Mouse (Mus musculus): ENCODE measurements around the gene Kif17.
A peak's percentile ranks its signal among the peaks of the same experiment; 100 is the strongest.
"Not testable (repeated sequence)": the region's sequence is repeated elsewhere in the genome, so short reads cannot be mapped to it uniquely, and the experiment has no call there.

The Kif17 gene

DNA sequence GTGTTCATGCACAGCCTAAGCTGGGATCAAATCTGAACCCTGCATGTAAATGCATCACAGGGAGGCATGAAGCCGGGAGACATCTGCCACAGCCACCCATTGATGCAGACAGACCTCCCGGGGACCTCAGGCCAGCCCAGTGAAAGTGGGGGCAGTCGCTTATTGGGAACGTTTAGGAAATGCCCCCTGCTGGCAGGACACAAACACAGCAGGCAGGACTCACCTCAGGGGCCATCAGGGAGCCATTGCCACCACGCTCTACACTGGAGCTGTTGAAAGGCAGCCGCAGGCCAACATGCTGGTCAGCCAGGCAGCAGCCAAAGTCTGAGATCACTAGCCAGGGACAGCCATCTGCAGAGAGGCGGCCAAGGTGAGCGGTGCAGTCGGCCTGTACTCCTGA is 65.5 kb downstream of the Kif17 start:
- DNase-seq = no peak

DNA sequence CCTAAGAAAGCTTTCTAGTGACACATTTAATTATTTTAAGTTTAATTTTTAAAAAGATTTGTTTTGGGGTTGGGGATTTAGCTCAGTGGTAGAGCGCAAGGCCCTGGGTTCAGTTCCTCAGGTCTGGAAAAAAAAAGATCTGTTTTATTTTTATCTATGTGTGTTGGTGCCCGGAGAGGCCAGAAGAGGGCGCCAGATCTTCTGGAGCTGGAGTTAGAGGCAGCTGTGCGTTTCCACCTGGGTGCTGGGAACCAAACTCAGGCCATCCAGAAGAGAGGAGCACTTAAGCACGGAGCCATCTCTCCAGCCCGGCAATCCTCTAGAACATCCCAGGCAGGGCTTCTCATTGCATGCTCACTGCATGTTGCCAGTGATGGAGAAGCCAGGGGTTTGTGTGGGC is 66.1 kb downstream of the Kif17 start:
- DNase-seq = no peak

DNA sequence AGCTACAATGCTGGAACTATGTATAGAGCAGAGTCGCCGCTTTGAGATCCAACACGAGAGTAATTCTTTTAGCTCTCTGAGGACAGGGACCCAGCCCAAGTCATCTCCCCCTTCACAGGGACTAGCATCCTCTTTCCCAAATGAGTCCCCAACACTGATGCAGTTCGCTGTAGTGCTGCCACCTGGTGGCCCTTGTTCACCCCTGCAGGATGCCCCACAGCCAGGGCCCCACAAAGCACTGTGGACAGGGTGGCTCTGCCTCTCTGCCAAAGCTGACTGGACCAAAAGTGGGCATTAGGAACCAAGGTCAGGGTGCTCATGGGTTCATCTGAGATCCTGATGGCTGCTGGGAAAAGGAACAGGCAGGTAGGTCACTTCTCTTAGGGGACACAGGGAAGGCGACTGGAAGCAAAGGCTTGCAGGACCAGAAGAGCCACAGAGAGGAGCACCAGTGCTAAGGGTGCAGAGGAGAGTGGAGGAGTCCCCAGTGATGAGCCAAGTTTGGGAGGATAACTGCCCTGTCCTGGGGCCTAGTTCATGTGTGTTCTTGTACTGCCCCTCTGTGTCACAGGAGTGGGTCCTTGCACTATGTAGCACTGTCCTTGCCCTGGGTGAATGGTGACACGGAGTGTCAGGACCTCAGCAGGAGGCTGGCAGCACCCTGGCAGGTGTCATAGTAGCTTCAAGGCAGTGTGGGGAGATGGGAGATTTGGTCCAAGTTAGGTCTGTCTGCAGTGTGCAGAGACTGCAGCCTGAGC is 68.5 kb downstream of the Kif17 start:
- DNase-seq = peak; percentile 68 to 74

DNA sequence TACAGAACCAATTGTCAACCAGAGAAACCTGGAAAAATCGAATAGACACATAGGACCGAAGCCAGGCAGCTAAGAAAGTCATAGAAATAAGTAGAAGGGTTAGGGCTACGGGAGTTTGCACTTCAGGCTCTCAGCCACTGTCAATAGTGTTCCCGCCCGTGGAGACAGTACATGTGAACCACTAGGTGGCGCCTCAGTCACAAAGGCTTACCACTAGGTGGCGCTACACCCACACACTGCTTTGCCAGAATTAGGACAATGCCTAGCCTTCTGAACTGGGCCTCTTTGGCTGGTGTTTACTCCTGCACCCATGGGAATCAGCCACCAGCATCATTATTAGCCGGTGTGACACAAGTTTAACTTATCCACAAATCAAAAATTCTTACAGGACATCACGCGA is 69.3 kb downstream of the Kif17 start:
- DNase-seq = peak; percentile 80 to 92

DNA sequence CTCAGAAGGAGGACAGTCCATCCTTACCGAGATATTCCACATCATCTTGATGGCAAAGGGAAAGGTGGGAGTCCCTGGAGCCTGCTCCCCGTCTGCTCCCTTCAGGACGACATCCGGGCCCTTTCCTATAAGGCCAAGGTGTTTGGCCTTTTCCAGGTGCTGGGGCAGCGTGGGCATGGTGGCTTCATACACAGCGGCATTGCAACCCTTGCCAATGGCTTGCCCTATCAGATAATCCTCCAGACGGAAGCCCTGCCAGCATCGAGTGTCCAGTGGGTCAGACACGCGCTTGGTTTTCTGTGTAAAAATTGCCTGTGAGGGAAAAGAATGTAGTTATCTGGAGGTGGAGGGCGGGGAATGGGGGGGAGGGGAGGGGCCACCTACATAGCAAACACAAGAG is 70.5 kb downstream of the Kif17 start:
- DNase-seq = no peak

DNA sequence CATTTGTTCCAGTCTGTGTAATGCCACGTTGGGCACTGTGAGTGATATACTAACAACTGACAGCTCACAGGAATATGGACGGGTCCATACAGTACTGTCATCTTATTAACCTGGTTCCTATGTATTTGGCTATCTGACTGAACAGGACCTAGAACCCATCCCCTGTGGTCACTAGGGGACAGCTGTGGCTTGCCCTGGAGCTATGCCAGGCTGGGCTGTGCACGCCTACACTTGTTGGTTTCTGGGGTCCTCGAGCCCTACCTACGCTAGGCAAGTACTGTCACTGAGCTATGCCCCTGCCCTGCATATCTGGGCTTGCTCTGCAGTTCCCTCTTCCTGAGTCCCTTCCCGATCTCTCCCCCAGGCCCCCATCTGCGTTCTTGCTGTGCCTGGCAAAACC is 71.3 kb downstream of the Kif17 start:
- DNase-seq = no peak

DNA sequence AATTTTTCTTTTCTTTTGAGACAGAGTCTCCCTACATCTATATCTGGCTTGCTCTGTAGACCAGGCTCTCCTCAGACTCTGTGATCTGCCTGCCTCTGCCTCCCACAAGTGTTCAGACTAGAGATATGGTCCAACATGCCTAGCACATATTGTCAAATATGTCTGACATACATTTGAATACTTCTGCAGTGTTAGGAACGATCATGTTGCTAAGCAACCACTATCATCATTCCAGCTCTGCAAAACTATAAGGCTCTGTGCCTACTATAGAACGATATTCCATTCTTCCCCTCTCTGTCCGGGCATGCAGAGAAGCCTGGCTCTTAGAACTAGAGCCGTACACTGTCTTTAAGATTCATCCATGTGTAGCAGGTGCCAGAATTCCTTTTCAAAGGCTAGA is 72.5 kb downstream of the Kif17 start:
- no peak for DNase-seq

DNA sequence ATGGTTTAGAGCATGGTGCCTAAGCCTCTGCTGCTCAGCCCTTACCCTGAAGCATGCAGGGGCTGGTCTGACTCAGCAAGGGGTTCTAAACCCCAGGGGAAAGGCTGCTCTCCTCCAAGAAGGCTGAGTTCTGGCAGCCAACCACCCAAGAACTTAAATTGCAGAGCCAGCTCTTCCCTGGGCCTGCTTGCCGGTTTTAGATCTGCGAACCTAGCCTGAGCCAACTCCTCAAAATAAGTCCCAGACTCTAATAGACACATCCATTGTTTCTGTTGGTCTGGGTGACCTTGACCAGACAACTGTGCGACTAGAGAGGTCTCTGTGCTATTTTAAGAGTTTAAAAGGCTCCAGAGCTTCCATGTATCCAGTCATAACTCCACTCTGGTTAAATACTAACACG is 73.5 kb downstream of the Kif17 start:
- no peak for DNase-seq

DNA sequence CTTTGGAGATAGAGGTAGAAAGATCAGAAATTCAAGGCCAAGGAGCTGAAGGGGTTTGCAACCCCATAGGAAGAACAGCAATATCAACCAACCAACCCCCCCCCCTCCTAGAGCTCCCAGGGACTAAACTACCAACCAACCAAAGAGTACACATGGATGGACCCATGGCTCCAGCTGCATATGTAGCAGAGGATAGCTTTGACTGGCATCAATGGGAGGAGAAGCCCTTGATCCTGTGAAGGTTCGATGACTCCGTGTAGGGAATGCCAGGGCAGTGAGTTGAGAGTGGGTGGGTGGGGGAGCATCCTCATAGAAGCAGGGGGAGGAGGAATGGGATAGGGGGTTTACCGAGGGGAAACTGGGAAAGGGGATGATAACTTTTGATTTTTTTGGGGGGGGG is 74.2 kb downstream of the Kif17 start:
- DNase-seq = no peak

DNA sequence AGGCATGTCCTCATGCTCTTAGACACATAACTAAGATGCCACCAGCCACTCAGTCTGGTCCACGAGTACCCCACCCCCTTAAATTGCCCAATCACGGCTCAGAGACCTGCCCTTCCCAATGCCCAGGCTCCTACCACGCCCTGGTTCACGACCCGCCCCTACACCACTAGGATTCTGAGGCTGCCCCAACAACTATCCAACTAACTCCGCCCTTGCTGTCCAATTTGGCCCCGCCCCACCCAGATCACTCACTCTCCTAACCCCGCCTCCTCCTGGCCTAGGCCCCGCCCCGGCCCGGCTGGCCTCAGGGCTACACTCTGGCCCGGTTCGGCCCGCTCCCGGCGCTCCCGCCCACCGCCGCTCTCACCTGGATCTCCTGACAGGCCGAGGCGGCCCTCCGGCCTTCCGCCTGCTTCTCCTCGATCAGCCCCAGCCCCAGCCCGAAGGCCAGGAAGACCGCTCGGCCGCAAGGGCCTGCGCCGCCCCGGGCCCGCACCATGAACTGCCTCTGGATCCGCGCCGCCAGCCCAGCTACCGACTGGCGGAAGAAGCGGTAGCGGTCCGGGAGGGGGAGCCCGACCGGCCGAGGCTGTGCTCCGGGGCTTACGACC is 75.3 kb downstream of the Kif17 start:
- peak; percentile 97 to 98 for DNase-seq

DNA sequence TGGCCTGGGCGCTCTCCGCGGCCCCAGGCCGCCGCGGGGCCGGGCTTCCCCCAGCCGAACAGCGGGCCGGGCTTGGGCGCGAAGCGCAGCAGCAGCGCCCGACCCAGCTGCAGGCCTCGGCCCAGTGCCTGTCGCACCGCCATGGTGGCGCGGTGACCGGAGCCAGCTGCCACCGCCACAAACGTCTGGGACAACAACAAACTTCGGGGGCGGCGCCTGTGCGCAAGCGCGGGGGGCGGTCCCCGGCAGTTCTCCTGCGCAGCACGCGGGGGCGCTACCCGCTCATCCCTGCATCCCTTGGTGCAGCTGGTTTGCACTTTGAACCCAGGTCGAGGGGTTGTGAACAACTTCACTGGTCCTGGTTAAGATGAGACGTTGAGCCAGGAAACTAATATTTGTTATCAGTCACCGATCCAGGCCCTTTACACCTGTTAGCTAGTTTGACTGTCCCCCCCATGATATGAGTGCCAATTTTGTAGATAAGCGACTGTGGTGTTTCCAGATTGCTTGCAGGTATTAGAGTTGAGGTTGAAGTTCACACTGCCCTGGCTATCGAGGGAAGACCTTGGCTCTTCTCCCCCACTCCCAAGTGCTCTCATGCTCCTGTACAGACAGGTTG is 76.0 kb downstream of the Kif17 start, which contains the start of gene Pink1:
Pink1 (minus strand) TSS at position 231 of the 619 bp plus-strand sequence.
- DNase-seq = peak; percentile 88 to 97

DNA sequence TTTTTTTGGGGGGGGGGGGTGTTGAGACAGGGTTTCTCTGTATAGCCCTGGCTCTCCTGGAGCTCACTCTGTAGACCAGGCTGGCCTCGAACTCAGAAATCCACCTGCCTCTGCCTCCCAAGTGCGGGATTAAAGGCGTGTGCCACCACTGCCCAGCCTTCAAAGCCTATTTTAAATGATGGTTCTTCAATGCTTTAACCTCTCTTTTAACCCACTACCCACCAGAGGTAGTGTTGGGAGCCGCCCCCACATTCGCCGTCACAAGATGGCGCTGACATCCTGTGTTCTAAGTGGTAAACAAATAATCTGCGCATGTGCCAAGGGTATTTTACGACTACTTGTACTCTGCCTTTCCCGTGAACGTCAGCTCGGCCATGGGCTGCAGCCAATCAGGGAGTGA is 76.9 kb downstream of the Kif17 start:
- DNase-seq = not testable (repeated sequence)

DNA sequence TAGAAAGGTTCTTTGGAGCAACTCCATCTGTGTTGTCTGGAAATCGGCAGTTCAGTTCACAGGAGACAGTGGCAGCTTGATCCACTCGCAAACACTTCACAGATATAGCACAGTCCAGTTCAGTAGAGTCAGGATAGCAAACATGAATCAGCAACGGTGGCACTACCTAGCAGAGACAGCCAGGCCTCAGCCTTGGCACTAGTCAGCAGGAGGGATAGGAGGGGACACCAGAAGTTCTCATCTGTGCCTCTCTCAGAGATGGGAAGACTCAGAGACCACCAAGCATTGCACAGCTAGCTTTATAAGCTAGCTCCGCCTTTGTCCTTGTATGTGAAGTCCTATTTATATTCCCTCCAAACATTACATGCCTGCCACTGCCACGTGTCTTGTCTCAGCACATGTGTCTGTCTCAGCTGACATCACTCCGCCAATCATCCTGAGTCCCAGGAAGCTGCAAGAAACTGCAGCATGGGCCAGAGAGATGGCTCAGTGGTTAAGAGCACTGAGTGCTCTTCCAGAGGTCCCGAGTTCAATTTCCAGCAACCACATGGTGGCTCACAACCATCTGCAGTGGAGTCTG is 77.7 kb downstream of the Kif17 start:
- DNase-seq = no peak

DNA sequence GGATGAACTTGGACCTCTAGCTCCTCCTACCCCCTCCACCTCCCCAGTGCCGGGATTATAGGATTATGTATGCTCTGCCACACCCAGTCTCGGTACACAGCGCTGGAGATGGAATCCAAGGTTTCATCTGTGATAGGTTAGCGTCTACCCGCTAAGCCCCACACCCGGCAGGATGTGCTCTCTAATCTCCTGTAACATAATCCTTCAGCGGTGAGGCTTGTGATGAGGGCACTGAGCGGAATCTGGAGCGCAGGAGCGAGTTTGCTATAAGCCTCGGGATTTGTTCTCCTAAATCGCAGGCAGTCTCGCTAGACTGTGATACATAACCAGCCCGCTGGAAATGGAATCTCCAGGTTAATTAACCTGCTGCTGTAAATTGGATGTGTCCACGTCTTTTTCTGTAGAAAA is 80.0 kb downstream of the Kif17 start:
- no peak for DNase-seq

DNA sequence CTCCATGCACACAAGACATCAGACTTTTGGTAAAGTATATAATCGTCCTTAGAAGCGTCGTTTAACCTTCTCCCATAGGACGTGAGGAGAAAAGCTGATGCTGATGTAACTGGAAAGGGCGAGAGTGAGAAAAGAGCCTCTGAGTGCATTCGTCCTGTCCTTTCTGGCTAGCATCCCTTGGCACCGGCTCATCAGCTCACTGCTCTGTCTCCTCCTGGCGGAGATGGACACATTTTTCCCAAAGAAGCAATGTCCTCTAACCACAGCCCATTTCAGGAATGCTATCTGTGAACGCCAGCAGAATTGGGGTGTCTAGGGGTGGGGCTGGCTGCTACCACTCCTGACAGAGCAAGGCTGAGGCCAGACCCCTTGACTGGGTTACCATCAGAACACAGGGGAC is 81.4 kb downstream of the Kif17 start:
- peak; percentile 50 to 60 for DNase-seq

DNA sequence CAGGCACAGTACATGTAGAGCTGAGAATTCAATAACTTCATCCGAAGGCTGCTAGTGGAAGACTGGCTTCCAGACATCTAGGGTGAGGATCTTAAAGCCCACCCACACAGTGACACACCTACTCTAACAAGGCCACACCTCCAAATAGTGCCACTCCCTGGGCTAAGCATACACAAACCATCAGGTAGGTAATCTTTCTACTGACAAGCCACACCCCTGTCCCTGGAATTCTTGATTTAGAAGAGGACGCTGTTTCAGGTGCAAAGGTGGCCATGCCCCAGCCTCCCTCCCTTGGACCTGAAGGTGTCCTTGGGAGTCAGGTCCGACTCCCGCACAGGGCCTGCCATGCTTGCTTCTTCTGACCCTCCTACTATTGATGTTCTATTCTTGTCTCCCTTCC is 82.9 kb downstream of the Kif17 start:
- no peak for DNase-seq

DNA sequence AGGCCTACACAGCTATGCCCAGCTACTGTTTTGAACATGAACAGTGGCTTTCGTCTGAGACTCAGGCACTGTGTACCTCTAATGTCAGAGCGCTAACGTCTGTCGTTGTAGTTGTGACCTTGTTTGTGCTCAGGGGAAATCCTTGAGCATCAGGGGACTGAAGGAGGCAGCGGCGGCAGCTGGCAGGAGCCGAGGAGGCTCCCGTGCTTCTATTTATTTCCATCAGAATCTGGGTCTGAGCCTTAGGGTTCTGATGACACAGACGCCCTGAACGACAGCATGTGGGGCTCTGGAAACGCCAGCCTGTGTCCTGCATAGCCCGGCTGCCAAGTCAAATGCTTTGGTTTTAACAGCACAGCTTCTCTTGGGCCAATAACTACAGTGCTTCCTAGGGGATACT is 84.8 kb downstream of the Kif17 start:
- no peak for DNase-seq

DNA sequence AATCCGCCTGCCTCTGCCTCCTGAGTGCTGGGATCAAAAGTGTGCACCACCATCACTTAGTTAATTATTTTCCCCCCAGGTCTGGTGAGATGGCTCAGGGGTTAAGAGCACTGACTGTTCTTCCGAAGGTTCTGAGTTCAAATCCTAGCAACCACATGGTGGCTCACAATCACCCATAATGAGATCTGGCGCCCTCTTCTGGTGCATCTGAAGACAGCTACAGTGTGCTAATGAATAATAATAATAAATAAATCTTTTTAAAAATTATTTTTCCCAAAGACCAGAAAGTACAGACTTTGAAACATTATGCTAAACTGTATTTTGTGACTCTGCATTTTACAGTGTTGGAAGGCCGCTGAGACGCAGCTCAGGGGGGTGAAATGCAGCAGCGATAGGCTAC is 85.4 kb downstream of the Kif17 start:
- no peak for DNase-seq

DNA sequence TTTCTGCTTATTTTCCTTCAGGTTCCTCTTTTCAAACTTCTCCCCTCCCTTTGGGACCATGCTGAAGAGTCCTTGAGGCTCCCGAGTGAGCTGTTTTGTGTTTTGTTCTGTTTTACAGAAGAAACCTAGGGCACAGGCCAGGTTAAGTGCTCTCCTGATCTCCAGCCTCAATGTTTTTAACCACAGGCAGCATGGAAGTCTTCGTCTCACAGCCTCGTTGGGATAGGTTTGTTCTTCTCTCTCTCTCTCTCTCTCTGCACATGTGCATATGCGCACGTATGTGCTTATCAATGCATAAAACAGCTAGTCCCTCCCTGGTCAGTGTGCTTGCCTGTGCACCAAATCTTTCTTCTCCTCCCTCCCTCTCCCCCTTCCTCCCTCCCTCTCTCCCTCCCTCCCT is 86.6 kb downstream of the Kif17 start:
- DNase-seq = no peak

DNA sequence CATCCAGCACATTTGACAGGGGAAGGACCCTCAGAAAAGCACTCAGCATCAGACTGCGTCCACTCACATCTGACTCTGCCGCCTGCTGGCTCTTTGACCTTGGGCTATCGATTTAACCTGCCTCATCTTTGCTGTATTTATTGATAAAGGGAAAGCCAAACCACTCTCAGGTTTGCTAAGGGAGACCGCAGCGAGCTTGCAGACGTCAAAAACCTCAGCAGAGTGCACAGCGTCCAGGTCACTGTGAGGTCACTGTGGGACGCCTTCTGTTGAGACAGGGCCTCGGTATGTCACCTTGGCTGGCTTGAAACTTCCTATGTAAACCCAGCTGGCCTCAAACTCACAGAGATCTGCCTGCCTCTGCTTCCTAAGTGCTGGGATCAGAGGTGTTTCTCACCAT is 87.1 kb downstream of the Kif17 start:
- DNase-seq = no peak

DNA sequence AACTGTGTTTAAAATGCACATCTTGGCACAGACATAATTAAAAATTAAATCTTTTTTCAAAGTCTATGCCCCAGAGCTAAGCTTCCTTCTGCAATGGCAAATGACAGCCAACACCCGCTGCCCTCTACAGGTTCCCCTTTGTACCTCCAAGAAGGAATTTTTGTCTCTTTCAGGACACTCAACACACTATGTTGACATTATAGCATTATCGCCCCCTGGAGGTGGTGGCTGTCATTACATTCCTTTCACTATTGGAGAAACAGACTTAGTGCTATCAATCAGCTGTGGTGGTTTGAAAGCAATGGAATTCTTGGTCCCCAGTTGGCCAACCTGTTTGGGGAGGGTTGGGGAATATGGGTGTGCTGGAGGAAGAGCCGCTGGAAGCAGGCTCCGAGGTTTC is 89.7 kb downstream of the Kif17 start:
- peak; percentile 62 to 67 for DNase-seq

DNA sequence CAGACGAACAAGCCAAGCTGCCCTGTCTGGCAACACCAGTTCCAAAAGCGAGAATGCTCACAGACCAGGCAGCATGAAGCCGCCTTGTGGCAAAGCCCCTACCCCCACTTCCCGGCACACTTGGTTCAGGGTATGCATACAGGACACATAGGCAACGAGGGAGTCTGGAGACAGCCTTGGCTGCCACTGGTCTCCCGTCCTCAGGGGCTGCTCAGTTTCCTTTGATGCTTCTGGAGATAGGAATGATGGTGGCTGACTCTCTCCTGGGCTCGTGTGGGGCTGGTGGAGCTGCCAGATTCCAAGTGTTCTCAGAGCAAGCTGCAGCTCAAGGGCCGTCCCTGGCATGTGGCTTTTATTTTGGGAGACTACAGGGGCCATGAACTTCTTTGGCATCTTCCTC is 91.2 kb downstream of the Kif17 start:
- peak in 1 of 2 experiments; percentile 30 for DNase-seq

DNA sequence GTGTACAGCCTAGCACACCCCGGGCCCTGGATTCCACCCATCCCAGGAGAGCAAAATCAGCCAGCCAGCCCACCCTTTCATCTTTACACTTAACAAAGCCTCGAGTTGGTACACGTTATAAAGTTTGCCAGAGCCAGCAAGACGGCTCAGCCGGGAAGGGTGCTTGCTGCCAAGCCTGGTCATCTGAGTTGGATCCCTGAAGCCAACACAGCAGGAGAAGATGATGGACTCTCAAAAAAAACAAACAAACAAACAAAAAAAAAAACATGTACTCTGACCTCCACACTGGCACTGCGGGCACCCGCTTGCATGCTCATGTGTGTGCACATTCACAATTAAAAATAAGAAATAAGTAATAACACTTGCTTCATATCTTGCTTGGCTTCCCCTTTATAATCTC is 91.8 kb downstream of the Kif17 start:
- no peak for DNase-seq

DNA sequence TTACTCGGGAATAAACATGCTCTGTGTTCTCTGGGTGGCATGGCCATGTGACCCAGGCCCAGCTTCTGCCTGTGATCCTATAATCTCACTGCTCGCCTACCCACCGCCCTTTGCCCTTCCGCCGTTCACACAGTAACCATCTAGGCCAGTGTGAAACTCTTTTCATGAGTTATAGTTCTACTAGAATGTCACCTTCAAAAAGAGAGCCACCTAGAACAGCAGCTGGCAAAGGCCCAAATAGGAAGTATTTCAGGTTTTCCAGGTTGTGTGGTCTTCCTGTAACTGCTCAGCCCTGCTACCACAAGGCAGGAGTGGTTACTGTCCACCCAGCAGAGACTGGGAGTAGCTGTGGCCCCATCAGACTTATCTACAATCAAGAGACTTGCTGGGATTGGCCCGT is 92.5 kb downstream of the Kif17 start:
- no peak for DNase-seq
